Mouse (Mus musculus): ENCODE measurements around the gene Vgf. TPM values are rescaled to one million over a fixed set of nuclear protein-coding genes. Genes with fewer than 3 reads are reported as not detected.

The Vgf gene
- not detected in 2 replicates for polyA plus RNA-seq (2012; ENCODE audit: insufficient read depth, insufficient read length, missing spikeins)

DNA sequence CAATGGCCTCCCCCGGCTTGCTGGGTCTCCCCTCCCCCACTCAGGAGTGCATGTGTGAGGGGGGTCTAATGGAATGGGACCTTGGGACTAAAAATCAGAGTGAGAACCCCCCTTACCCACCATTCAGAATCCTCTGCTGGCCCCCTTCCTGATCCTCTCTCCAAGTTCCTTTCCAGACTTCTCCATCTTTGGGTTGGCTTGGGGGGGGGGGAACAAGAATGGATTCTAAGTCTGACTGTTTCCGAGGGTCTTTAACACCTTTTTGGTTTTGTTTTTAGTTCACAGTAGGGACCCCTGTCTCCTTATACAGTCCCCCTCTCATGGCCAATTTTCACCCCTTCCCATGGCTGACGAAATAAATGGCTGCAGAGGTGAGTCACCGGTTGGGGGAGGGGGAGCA, at the start of gene Vgf:
Vgf (plus strand) TSS at position 301 of the 400 bp plus-strand sequence.
- Histone ChIP-seq H3K27ac (ENCODE audit: insufficient read depth, low read depth, low read length) (no peak within 1 kb of the TSS), H3K4me3 (ENCODE audit: insufficient read depth, low read length) (no peak within 1 kb of the TSS), H3K4me1 (ENCODE audit: control insufficient read depth, insufficient read depth, low read length) (peaks cover 5% of the 10 kb centered on the region)
- TF ChIP-seq CTCF (IDR thresholded peaks at IDR 0.05; ENCODE audit: low read depth, low read length) (no peak), POLR2A (IDR thresholded peaks at IDR 0.05; ENCODE audit: borderline replicate concordance, low read depth, low read length) (no peak)

DNA sequence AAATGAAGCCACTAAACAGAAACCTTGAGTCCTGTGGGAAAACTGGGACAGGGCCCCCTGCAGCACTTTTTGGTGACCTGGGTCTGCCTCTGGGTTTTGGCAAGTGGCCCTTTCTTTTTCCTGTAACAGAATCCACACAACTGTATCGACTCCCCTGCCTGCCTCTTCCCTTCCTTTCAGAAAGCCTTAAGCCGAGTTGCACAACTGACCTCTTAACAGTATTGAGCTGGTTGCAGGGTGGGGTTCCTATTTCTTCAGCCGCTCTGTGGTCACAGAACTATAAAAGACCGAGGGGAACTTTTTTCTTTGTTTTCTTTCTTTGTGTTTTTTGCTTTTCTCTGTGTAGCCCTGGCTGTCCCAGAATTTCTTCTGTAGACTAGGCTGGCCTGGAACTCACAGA, 48.4 kb upstream of the Vgf start:
- Histone ChIP-seq H3K4me3 (ENCODE audit: insufficient read depth, low read length) (no peak overlapping the region), H3K27ac (ENCODE audit: insufficient read depth, low read depth, low read length) (peak overlapping the region; percentile 5; the same call in 1 of the 2 replicates), H3K4me1 (ENCODE audit: control insufficient read depth, insufficient read depth, low read length) (peaks cover 11% of the 10 kb centered on the region)
- TF ChIP-seq POLR2A (IDR thresholded peaks at IDR 0.05; ENCODE audit: borderline replicate concordance, low read depth, low read length): no peak
- TF ChIP-seq CTCF (IDR thresholded peaks at IDR 0.05; ENCODE audit: low read depth, low read length): no peak

DNA sequence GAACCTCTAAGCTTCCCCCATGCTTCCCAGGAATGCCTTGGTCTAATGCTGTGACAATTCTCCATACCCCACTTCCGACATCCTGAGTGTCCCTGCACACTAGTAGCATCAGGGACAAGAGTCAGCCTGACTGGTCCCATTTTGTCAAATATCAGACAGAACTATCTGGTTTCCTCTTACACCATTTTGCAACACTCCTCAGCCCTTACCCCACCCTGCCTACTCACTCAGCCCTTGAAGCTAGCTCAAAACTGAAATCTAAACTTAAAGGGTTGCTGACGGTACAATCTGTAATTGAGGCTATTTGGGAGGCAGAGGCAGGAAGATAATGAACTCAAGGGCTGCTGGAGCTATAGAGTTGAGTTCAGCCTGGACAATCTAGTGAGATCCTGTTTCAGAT, 46.4 kb upstream of the Vgf start:
- no peak overlapping the region for H3K4me3 ChIP-seq (ENCODE audit: insufficient read depth, low read length)
- H3K27ac ChIP-seq (ENCODE audit: insufficient read depth, low read depth, low read length): no peak overlapping the region
- TF ChIP-seq CTCF (IDR thresholded peaks at IDR 0.05; ENCODE audit: low read depth, low read length) (no peak), POLR2A (IDR thresholded peaks at IDR 0.05; ENCODE audit: borderline replicate concordance, low read depth, low read length) (no peak)
- peaks cover 11% of the 10 kb centered on the region for H3K4me1 ChIP-seq (ENCODE audit: control insufficient read depth, insufficient read depth, low read length)

DNA sequence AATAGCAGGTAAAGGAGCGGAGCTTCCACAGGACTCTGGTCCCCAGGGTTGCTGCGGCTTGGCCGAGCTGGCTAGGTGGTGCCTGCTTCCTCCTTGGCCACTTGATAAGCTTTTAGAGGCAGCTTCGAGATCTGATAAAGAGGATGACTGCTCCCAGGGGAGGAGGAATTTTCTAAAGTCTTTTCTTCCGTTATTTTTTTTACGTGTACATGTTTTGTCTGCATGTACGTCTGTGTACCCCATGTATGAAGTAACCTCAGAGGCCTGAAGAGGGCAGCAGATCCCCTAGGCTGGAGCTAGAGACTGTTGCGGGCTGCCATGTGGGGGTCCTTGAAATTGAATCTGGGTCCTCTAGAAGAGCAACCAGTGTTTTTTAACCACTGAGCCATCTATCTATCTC, 45.2 kb upstream of the Vgf start:
- Histone ChIP-seq H3K27ac (ENCODE audit: insufficient read depth, low read depth, low read length) (no peak overlapping the region), H3K4me1 (ENCODE audit: control insufficient read depth, insufficient read depth, low read length) (peaks cover 13% of the 10 kb centered on the region), H3K4me3 (ENCODE audit: insufficient read depth, low read length) (no peak overlapping the region)
- TF ChIP-seq CTCF (IDR thresholded peaks at IDR 0.05; ENCODE audit: low read depth, low read length) (peak; percentile 34; the same call in 1 of the 2 replicates), POLR2A (IDR thresholded peaks at IDR 0.05; ENCODE audit: borderline replicate concordance, low read depth, low read length) (no peak)

DNA sequence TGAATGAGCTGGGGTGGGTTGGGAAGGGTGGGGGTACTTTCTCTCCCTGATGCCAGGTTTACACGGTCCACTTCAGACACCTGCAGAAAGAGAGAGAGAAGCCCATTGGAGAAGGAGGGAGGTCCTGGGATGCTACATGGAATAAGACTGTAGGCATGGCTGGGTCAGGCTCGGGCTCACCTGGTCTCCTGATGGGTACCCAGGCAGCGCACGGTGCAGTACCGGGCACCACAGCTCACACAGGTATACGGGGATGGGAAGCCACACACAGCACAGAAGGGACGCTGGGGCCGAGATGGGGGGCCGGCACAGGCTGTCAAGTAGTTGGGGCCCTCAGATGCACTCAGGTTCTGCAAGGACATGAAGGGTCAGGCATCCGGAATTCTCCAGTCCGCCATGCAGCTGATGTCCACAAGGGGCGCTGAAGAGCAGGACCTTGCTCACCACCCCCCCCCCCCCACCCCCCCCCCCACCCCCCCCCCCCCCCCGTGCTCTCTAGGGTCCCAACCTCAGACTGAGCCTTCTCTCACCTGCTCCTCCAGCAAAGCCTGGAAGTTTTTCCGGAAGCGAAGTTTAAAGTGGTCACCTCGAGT, 43.8 kb upstream of the Vgf start:
- H3K4me1 ChIP-seq (ENCODE audit: control insufficient read depth, insufficient read depth, low read length): peaks cover 15% of the 10 kb centered on the region
- no peak overlapping the region for H3K27ac ChIP-seq (ENCODE audit: insufficient read depth, low read depth, low read length)
- TF ChIP-seq POLR2A (IDR thresholded peaks at IDR 0.05; ENCODE audit: borderline replicate concordance, low read depth, low read length): no peak
- TF ChIP-seq CTCF (IDR thresholded peaks at IDR 0.05; ENCODE audit: low read depth, low read length): no peak
- no peak overlapping the region for H3K4me3 ChIP-seq (ENCODE audit: insufficient read depth, low read length)

DNA sequence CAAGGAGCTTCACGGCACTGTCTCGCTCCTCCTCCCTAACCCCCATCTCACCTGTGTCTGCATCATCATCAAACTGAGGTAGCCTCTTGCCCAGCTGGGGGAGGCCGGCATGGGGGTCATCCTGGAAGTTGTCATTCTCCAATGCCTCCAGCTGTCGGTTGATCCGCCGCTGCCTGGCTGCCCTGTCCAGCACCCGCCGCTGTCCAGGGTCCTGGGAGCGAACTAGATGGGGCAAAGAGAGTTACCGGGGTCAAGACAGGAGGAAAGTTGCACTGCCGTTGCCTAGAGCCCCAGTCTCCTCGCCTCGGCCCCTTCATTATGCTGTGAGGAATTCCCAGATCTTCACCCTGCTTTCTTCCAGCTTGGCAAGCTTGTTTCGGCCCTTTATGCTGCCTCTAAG, 41.4 kb upstream of the Vgf start:
- TF ChIP-seq CTCF (IDR thresholded peaks at IDR 0.05; ENCODE audit: low read depth, low read length) (no peak), POLR2A (IDR thresholded peaks at IDR 0.05; ENCODE audit: borderline replicate concordance, low read depth, low read length) (no peak)
- no peak overlapping the region for H3K4me3 ChIP-seq (ENCODE audit: insufficient read depth, low read length)
- no peak overlapping the region for H3K27ac ChIP-seq (ENCODE audit: insufficient read depth, low read depth, low read length)
- peaks cover 14% of the 10 kb centered on the region for H3K4me1 ChIP-seq (ENCODE audit: control insufficient read depth, insufficient read depth, low read length)

DNA sequence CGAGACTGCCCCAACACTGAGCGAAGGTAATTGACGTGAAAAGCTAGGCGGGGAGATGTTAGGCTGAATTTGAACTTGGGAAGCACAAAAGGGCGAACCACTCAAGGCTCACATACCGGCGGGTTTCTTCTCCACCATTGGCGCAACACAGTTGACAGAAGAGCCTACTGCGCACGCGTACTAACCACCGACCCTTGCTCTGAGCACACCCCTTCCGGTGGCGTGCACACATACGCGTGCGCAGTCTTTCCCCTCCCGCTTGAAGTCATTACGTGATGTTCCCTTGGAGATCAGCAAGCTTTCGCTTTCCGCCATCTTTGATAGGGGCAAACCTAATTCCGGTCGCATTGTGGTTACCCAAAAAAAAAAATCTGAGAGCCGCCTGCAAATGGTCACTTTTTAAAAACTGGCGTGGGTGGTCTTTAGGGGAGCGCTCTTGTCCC, 39.5 kb upstream of the Vgf start, which contains the start of gene Plod3:
Plod3 (plus strand) TSS at position 325 of the 443 bp plus-strand sequence.
- TF ChIP-seq CTCF (IDR thresholded peaks at IDR 0.05; ENCODE audit: low read depth, low read length): no peak
- TF ChIP-seq POLR2A (IDR thresholded peaks at IDR 0.05; ENCODE audit: borderline replicate concordance, low read depth, low read length): no peak
- Histone ChIP-seq H3K4me1 (ENCODE audit: control insufficient read depth, insufficient read depth, low read length) (peaks cover 11% of the 10 kb centered on the region), H3K4me3 (ENCODE audit: insufficient read depth, low read length) (peak within 1 kb of the TSS; percentile 93), H3K27ac (ENCODE audit: insufficient read depth, low read depth, low read length) (peak within 1 kb of the TSS; percentile 73)

DNA sequence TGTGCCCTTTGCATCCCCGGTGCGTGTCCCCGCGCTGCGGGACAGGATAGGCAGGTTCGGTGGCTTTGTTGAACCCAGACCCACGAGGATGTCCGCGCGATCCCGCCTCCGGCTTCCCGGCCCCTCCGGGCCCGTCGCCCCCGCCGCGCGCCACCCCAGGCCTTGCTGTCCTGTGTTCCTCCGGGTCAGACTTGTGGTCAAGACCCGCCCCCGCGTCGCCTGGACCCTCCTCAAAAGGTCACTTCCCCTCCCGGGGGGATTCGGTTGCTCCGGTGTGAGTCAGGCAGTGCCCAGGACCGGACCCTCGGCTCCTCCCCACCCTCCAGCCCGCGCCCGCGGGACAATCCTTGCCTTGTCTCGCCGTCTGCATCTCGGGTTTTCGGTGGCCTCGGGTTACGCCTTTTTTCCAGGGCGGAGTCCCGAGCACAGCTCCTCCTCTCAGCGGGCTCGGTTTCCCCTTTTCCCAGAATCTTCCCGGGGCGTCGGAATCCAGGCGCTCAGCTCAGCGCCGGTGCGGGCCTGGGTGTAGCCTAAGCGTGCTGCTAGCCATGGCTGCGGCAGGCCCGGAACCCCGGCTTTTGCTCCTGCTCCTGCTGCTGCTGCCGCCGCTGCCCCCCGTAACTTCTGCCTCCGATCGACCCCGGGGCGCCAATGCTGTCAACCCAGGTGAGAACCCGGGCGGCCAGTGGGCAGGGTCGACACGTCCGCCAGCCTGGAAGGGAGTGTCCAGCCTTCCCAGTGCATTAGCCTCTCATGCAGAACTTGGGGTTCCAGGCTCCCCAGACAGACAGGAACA, 38.9 kb upstream of the Vgf start:
- no peak for TF ChIP-seq POLR2A (IDR thresholded peaks at IDR 0.05; ENCODE audit: borderline replicate concordance, low read depth, low read length)
- no peak for TF ChIP-seq CTCF (IDR thresholded peaks at IDR 0.05; ENCODE audit: low read depth, low read length)
- Histone ChIP-seq H3K4me1 (ENCODE audit: control insufficient read depth, insufficient read depth, low read length) (peaks cover 11% of the 10 kb centered on the region), H3K4me3 (ENCODE audit: insufficient read depth, low read length) (peak overlapping the region; percentile 93), H3K27ac (ENCODE audit: insufficient read depth, low read depth, low read length) (peak overlapping the region; percentile 73)

DNA sequence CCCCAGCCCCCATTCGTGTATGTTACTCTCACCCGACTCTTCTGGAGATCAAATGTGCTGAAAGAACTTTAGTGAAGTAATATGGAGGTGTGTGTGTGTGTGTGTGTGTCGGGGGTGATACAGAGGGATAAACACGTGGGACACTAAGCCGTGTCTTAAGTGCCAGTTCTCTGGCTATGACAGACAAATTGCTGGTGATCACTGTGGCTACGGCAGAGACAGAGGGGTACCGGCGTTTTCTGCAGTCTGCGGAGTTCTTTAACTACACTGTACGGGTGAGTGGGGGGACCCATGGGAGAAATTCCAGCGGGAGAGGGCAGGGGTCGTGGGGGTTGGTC, 38.3 kb upstream of the Vgf start, which contains the start of gene Znhit1:
Znhit1 (minus strand) TSS at position 88 of the 338 bp plus-strand sequence.
- Histone ChIP-seq H3K4me1 (ENCODE audit: control insufficient read depth, insufficient read depth, low read length) (peaks cover 11% of the 10 kb centered on the region), H3K4me3 (ENCODE audit: insufficient read depth, low read length) (peak within 1 kb of the TSS; percentile 93), H3K27ac (ENCODE audit: insufficient read depth, low read depth, low read length) (peak within 1 kb of the TSS; percentile 73)
- TF ChIP-seq CTCF (IDR thresholded peaks at IDR 0.05; ENCODE audit: low read depth, low read length): no peak
- no peak for TF ChIP-seq POLR2A (IDR thresholded peaks at IDR 0.05; ENCODE audit: borderline replicate concordance, low read depth, low read length)

DNA sequence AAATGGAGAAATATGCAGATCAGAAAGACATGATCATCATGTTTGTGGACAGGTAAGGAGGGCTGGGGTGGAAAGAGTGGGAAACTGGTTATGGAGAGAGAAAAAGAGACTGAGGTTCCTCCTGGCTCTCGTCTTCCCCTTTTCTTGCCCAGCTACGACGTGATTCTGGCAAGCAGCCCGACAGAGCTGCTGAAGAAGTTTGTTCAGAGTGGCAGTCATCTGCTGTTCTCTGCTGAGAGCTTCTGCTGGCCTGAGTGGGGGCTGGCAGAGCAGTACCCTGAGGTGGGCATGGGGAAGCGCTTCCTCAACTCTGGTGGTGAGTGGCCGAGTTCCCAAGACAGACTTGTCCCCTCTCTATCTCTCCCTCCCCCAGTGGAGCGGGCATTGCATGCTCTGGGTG, 37.8 kb upstream of the Vgf start:
- Histone ChIP-seq H3K4me3 (ENCODE audit: insufficient read depth, low read length) (peak overlapping the region; percentile 93), H3K27ac (ENCODE audit: insufficient read depth, low read depth, low read length) (peak overlapping the region; percentile 73; the same call in 1 of the 2 replicates), H3K4me1 (ENCODE audit: control insufficient read depth, insufficient read depth, low read length) (peaks cover 11% of the 10 kb centered on the region)
- TF ChIP-seq POLR2A (IDR thresholded peaks at IDR 0.05; ENCODE audit: borderline replicate concordance, low read depth, low read length) (no peak), CTCF (IDR thresholded peaks at IDR 0.05; ENCODE audit: low read depth, low read length) (no peak)
